Mouse (Mus musculus): ENCODE results near the gene Caln1. TPM values are rescaled to one million over a fixed set of nuclear protein-coding genes. Genes with fewer than 3 reads are reported as not detected.

The Caln1 gene
- polyA plus RNA-seq, 1 experiment: not detected

GRCm38 (mm10) chr5:130447438-130447837, 78.2 kb downstream of the Caln1 start:
- Histone ChIP-seq H3K4me3 (replicated peaks; ENCODE audit: extremely low read depth, low read depth, low read length) (no peak overlapping the region), H3K4me1 (ENCODE audit: control insufficient read depth, insufficient read depth, low read length) (no peaks in the 10 kb centered on the region)
- 34% methylated on average over 6 of the region's 6 CpGs for WGBS
- TF ChIP-seq CTCF (IDR thresholded peaks at IDR 0.05; ENCODE audit: insufficient read depth, low read length) (no peak), POLR2A (IDR thresholded peaks at IDR 0.05; ENCODE audit: borderline replicate concordance, extremely low read depth, low read depth, low read length) (no peak)
- no peak for DNase-seq

- WGBS: 2% methylated on average over 20 of the region's 20 CpGs
- no peak for DNase-seq
- no peak overlapping the region for H3K4me3 ChIP-seq (replicated peaks; ENCODE audit: extremely low read depth, low read depth, low read length)
- TF ChIP-seq CTCF (IDR thresholded peaks at IDR 0.05; ENCODE audit: insufficient read depth, low read length): no peak
- TF ChIP-seq POLR2A (IDR thresholded peaks at IDR 0.05; ENCODE audit: borderline replicate concordance, extremely low read depth, low read depth, low read length): no peak
- no peaks in the 10 kb centered on the region for H3K4me1 ChIP-seq (ENCODE audit: control insufficient read depth, insufficient read depth, low read length)
Measured at GRCm38 (mm10) chr5:130448491-130448890, 79.2 kb downstream of the Caln1 start.

- no peaks in the 10 kb centered on the region for H3K4me1 ChIP-seq (ENCODE audit: control insufficient read depth, insufficient read depth, low read length)
- no peak for DNase-seq
- no peak overlapping the region for H3K4me3 ChIP-seq (replicated peaks; ENCODE audit: extremely low read depth, low read depth, low read length)
- TF ChIP-seq CTCF (IDR thresholded peaks at IDR 0.05; ENCODE audit: insufficient read depth, low read length): no peak
- no peak for TF ChIP-seq POLR2A (IDR thresholded peaks at IDR 0.05; ENCODE audit: borderline replicate concordance, extremely low read depth, low read depth, low read length)
- WGBS: 2% methylated on average over 77 of the region's 77 CpGs
Measured at GRCm38 (mm10) chr5:130448931-130449856, 79.9 kb downstream of the Caln1 start.

GRCm38 (mm10) chr5:130450031-130450541, 80.8 kb downstream of the Caln1 start:
- WGBS: 7% methylated on average over 14 of the region's 14 CpGs
- TF ChIP-seq CTCF (IDR thresholded peaks at IDR 0.05; ENCODE audit: insufficient read depth, low read length) (no peak), POLR2A (IDR thresholded peaks at IDR 0.05; ENCODE audit: borderline replicate concordance, extremely low read depth, low read depth, low read length) (no peak)
- Histone ChIP-seq H3K4me3 (replicated peaks; ENCODE audit: extremely low read depth, low read depth, low read length) (no peak overlapping the region), H3K4me1 (ENCODE audit: control insufficient read depth, insufficient read depth, low read length) (no peaks in the 10 kb centered on the region)
- no peak for DNase-seq

- WGBS: 86% methylated on average over 7 of the region's 7 CpGs
- no peak for DNase-seq
- no peak for TF ChIP-seq CTCF (IDR thresholded peaks at IDR 0.05; ENCODE audit: insufficient read depth, low read length)
- TF ChIP-seq POLR2A (IDR thresholded peaks at IDR 0.05; ENCODE audit: borderline replicate concordance, extremely low read depth, low read depth, low read length): no peak
- Histone ChIP-seq H3K4me1 (ENCODE audit: control insufficient read depth, insufficient read depth, low read length) (no peaks in the 10 kb centered on the region), H3K4me3 (replicated peaks; ENCODE audit: extremely low read depth, low read depth, low read length) (no peak overlapping the region)
Measured at GRCm38 (mm10) chr5:130458076-130458475, 88.8 kb downstream of the Caln1 start.

- no peak for TF ChIP-seq POLR2A (IDR thresholded peaks at IDR 0.05; ENCODE audit: borderline replicate concordance, extremely low read depth, low read depth, low read length)
- no peak for TF ChIP-seq CTCF (IDR thresholded peaks at IDR 0.05; ENCODE audit: insufficient read depth, low read length)
- 59% methylated on average over 10 of the region's 10 CpGs for WGBS
- DNase-seq: no peak
- Histone ChIP-seq H3K4me3 (replicated peaks; ENCODE audit: extremely low read depth, low read depth, low read length) (no peak overlapping the region), H3K4me1 (ENCODE audit: control insufficient read depth, insufficient read depth, low read length) (no peaks in the 10 kb centered on the region)
Measured at GRCm38 (mm10) chr5:130472209-130472608, 103.0 kb downstream of the Caln1 start.

- Histone ChIP-seq H3K4me1 (ENCODE audit: control insufficient read depth, insufficient read depth, low read length) (no peaks in the 10 kb centered on the region), H3K4me3 (replicated peaks; ENCODE audit: extremely low read depth, low read depth, low read length) (no peak overlapping the region)
- 76% methylated on average over 6 of the region's 6 CpGs for WGBS
- DNase-seq: no peak
- TF ChIP-seq CTCF (IDR thresholded peaks at IDR 0.05; ENCODE audit: insufficient read depth, low read length) (no peak), POLR2A (IDR thresholded peaks at IDR 0.05; ENCODE audit: borderline replicate concordance, extremely low read depth, low read depth, low read length) (no peak)
Measured at GRCm38 (mm10) chr5:130474876-130475275, 105.6 kb downstream of the Caln1 start.

- WGBS: 55% methylated on average over 12 of the region's 12 CpGs
- no peak overlapping the region for H3K4me3 ChIP-seq (replicated peaks; ENCODE audit: extremely low read depth, low read depth, low read length)
- no peaks in the 10 kb centered on the region for H3K4me1 ChIP-seq (ENCODE audit: control insufficient read depth, insufficient read depth, low read length)
- no peak for DNase-seq
- TF ChIP-seq CTCF (IDR thresholded peaks at IDR 0.05; ENCODE audit: insufficient read depth, low read length) (no peak), POLR2A (IDR thresholded peaks at IDR 0.05; ENCODE audit: borderline replicate concordance, extremely low read depth, low read depth, low read length) (no peak)
Measured at GRCm38 (mm10) chr5:130476741-130477140, 107.5 kb downstream of the Caln1 start.

GRCm38 (mm10) chr5:130480290-130480689, 111.0 kb downstream of the Caln1 start:
- no peak for DNase-seq
- WGBS: 56% methylated on average over 1 of the region's 1 CpGs
- TF ChIP-seq POLR2A (IDR thresholded peaks at IDR 0.05; ENCODE audit: borderline replicate concordance, extremely low read depth, low read depth, low read length) (no peak), CTCF (IDR thresholded peaks at IDR 0.05; ENCODE audit: insufficient read depth, low read length) (no peak)
- Histone ChIP-seq H3K4me3 (replicated peaks; ENCODE audit: extremely low read depth, low read depth, low read length) (no peak overlapping the region), H3K4me1 (ENCODE audit: control insufficient read depth, insufficient read depth, low read length) (no peaks in the 10 kb centered on the region)

GRCm38 (mm10) chr5:130491471-130491870, 122.2 kb downstream of the Caln1 start:
- Histone ChIP-seq H3K4me1 (ENCODE audit: control insufficient read depth, insufficient read depth, low read length) (no peaks in the 10 kb centered on the region), H3K4me3 (replicated peaks; ENCODE audit: extremely low read depth, low read depth, low read length) (no peak overlapping the region)
- WGBS: 73% methylated on average over 5 of the region's 5 CpGs
- DNase-seq: no peak
- TF ChIP-seq CTCF (IDR thresholded peaks at IDR 0.05; ENCODE audit: insufficient read depth, low read length): no peak
- no peak for TF ChIP-seq POLR2A (IDR thresholded peaks at IDR 0.05; ENCODE audit: borderline replicate concordance, extremely low read depth, low read depth, low read length)

Measured in lung, adult 2 months (tissue).